Mouse (Mus musculus) liver, embryonic 14.5 days (tissue): Measurements from ENCODE around the gene Zbtb34. TPM values are rescaled to one million over a fixed set of nuclear protein-coding genes. Genes with fewer than 3 reads are reported as not detected.

Experiments used
- ATAC-seq: fragments of 200-750 bp; cut with Nextera tagmentation; 2 replicates; pipeline ENCODE4 v1.8.0; 2017; ENCODE audit warnings: moderate number of reproducible peaks, mild to moderate bottlenecking, moderate library complexity; ENCODE audit not compliant: insufficient read depth
- DNase-seq, 3 experiments: peaks; one replicate each; pipeline ENCODE4 v3.0.0-alpha.2; 2012 to 2013; ENCODE audit warnings: low read depth in 3 of 3, low spot score in 3 of 3
- H3K27ac ChIP-seq: fragments of 300-500 bp; sonication (generic); 2 replicates; pipeline ENCODE4 v1.5.1; 2014; ENCODE audit warnings: moderate library complexity, mild to moderate bottlenecking, control low read depth, inconsistent platforms
- H3K27me3 ChIP-seq: fragments of 300-500 bp; sonication (generic); 2 replicates; pipeline ENCODE4 v1.6.1; 2014; ENCODE audit warnings: mild to moderate bottlenecking, low read length, moderate library complexity; ENCODE audit not compliant: control insufficient read depth, insufficient read depth
- H3K36me3 ChIP-seq: fragments of 300-500 bp; sonication (generic); replicated peaks from 2 replicates; pipeline ENCODE4 v1.6.1; 2014; ENCODE audit warnings: low read depth; ENCODE audit not compliant: control insufficient read depth, insufficient read depth
- H3K4me1 ChIP-seq, 2 experiments: fragments of 200-500 bp in 1 of 2; fragments of 300-500 bp in 1 of 2; sonication (generic) in 1 of 2; replicated peaks; 2 replicates each; pipeline ENCODE4 v1.6.1; 2012 to 2014; ENCODE audit warnings: antibody characterized with exemption in 1 of 2, inconsistent platforms in 1 of 2, low read length in 1 of 2; ENCODE audit not compliant: control insufficient read depth in 2 of 2, insufficient read depth in 2 of 2
- H3K4me2 ChIP-seq: fragments of 300-500 bp; sonication (generic); 2 replicates; pipeline ENCODE4 v1.6.1; 2014; ENCODE audit warnings: low read depth, mild to moderate bottlenecking, control low read depth, moderate library complexity
- H3K4me3 ChIP-seq, 2 experiments: fragments of 200-500 bp in 1 of 2; fragments of 300-500 bp in 1 of 2; sonication (generic) in 1 of 2; 2 replicates each; pipeline ENCODE4 v1.5.1; 2012 to 2014; ENCODE audit warnings: low read depth in 2 of 2, low read length in 2 of 2, mild to moderate bottlenecking in 2 of 2, control low read depth in 1 of 2, inconsistent platforms in 1 of 2, moderate library complexity in 1 of 2; ENCODE audit not compliant: insufficient read depth in 1 of 2
- H3K9ac ChIP-seq: fragments of 300-500 bp; sonication (generic); replicated peaks from 2 replicates; pipeline ENCODE4 v1.6.1; 2014; ENCODE audit warnings: mild to moderate bottlenecking, control low read depth, moderate library complexity
- H3K9me3 ChIP-seq: fragments of 300-500 bp; sonication (generic); 2 replicates; pipeline ENCODE4 v1.6.1; 2016; ENCODE audit warnings: low read length, mixed read lengths; ENCODE audit not compliant: control insufficient read depth
- CTCF ChIP-seq: IDR thresholded peaks from 2 replicates; pipeline ENCODE4 v1.5.1; 2016; ENCODE audit warnings: antibody characterized with exemption, low read depth, control low read depth
- EP300 ChIP-seq: IDR thresholded peaks from 2 replicates; pipeline ENCODE4 v1.6.1; 2016; ENCODE audit warnings: antibody characterized with exemption, low read depth
- WGBS: fragments of 180-500 bp; shearing (Covaris S2); extraction: QIAGEN DNeasy Blood & Tissue Kit; methylation state at CpG from one replicate; pipeline ENCODE4 v1.1.7; 2014; ENCODE audit not compliant: insufficient replicate concordance; 5-methylcytosine and 5-hydroxymethylcytosine counted together
- polyA plus RNA-seq, 2 experiments: library from polyadenylated mRNA; depleted of rRNA in 1 of 2; stranded (reverse) in 1 of 2; unstranded in 1 of 2; fragments of >200 nt; fragmentation: Nextera tagmentation in 1 of 2; extraction: Ambion mirVana in 1 of 2; gene quantifications; 2 replicates each; pipeline versions ENCODE4 v1.2.1 to v1.2.3; 2012 to 2014

The Zbtb34 gene
- polyA plus RNA-seq, 2 experiments = 1.3 to 3.9 TPM

DNA sequence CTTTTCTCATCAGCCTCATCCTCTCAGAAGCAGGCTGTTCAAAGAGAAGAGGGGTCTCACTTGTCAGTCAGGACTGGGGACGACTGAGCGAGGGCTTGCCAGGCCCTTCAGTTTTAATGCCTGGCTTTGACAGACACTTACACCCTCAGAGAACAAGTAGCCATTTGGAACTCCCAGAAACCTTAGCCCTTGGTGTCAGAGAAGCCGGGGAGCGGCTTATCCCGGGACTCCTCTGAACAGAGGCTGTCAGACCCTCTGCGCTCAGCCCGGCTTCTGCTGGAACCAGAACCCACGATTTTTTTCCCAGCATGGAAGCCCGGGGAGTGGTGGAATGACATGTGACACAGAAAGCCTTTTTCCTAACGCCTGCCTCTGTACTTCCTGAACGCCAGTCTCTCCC lies 6.1 kb upstream of the Zbtb34 start:
- TF ChIP-seq CTCF (no peak), EP300 (no peak)
- no peak overlapping the region for H3K27ac ChIP-seq
- H3K9ac ChIP-seq = no peak overlapping the region
- no peaks in the 10 kb centered on the region; the same call in 1 of the 2 replicates for H3K27me3 ChIP-seq
- no peak overlapping the region for H3K4me3 ChIP-seq
- no peak for ATAC-seq
- H3K4me1 ChIP-seq = peaks cover 0 to 6% of the 10 kb centered on the region in 2 experiments; a peak in 2 of 4 replicates
- H3K4me2 ChIP-seq = no peak overlapping the region
- DNase-seq = no peak
- no peaks in the 10 kb centered on the region for H3K9me3 ChIP-seq
- WGBS = 50% methylated on average over 11 of the region's 11 CpGs
- no peaks in the 10 kb centered on the region for H3K36me3 ChIP-seq

DNA sequence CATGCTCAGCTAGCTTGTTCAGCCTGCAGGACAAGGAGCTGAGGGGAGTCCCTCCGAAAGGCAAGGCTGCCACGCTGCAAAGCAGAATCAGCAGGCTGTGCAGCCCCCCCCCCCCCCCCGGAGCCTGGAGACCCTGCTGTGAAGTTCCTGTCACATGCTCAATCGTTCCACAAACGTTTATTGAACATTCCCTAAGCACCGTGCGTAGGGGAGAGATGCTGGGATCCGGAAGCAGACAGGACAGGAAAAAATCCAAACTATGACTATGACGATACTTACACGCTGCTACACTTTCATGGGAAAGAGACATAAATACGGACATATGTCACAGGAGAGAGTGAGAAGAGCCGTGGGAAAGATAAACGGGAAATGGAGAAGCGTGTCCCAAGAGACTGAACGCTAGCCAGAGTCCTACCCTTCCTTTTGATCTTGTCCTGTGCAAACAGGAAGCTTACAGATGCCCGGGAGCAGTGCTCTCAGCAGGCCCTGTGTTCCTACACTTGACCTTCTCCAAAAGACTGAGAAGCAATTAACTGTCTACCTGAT lies 5.0 kb upstream of the Zbtb34 start:
- no peak for TF ChIP-seq EP300
- no peak for TF ChIP-seq CTCF
- H3K4me3 ChIP-seq = no peak overlapping the region
- H3K4me1 ChIP-seq = peaks cover 0 to 6% of the 10 kb centered on the region in 2 experiments; a peak in 2 of 4 replicates
- H3K27ac ChIP-seq = no peak overlapping the region
- H3K27me3 ChIP-seq = no peaks in the 10 kb centered on the region; the same call in 1 of the 2 replicates
- ATAC-seq (no peak), DNase-seq (no peak)
- no peaks in the 10 kb centered on the region for H3K36me3 ChIP-seq
- no peaks in the 10 kb centered on the region for H3K9me3 ChIP-seq
- WGBS = 11% methylated on average over 16 of the region's 16 CpGs
- peak overlapping the region; percentile 34 for H3K4me2 ChIP-seq
- H3K9ac ChIP-seq = no peak overlapping the region

DNA sequence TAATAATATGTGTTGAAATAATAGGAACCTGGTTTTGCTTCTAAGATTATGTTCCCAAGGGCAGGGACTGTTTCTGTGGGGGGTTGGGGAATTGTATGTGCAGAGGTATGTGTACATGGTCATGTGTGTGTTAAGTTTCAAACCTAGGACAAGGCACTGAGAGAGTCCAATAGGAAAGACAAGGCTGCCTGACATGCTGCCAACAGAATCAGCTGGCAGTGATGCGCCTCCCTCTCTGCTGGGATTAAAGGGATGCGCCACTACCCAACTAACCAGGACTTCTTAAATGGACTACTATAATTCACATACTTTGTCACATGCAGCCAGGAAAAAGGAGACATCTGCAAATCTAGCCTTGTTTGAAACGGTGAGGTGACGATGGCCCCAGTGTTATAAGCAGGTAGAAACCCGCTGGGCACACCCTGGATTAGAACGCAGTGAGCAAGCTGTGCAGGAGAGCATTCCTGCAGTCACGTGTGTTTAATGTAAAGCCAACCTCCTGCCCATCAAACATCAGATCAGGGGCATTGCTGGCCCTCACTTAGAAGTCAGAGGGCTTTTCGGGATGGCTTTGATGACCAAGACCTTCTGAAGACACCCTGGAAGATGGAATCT lies 4.0 kb upstream of the Zbtb34 start:
- no peaks in the 10 kb centered on the region; the same call in 1 of the 2 replicates for H3K27me3 ChIP-seq
- DNase-seq (no peak), ATAC-seq (no peak)
- H3K4me3 ChIP-seq = no peak overlapping the region
- H3K4me2 ChIP-seq = no peak overlapping the region
- no peak overlapping the region for H3K27ac ChIP-seq
- TF ChIP-seq EP300 = no peak
- no peak for TF ChIP-seq CTCF
- no peaks in the 10 kb centered on the region for H3K36me3 ChIP-seq
- 57% methylated on average over 8 of the region's 8 CpGs for WGBS
- H3K9ac ChIP-seq = no peak overlapping the region
- peaks cover 0 to 6% of the 10 kb centered on the region in 2 experiments; a peak in 2 of 4 replicates for H3K4me1 ChIP-seq
- H3K9me3 ChIP-seq = no peaks in the 10 kb centered on the region

GRCm38 (mm10) chr2:33432877-33433276 lies 1.8 kb upstream of the Zbtb34 start:
- Histone ChIP-seq H3K36me3 (no peaks in the 10 kb centered on the region), H3K4me3 (no peak overlapping the region), H3K4me2 (no peak overlapping the region), H3K9me3 (no peaks in the 10 kb centered on the region), H3K27me3 (no peaks in the 10 kb centered on the region), H3K9ac (no peak overlapping the region), H3K27ac (no peak overlapping the region), H3K4me1 (peaks cover 3 to 13% of the 10 kb centered on the region in 2 experiments)
- DNase-seq = peak; percentile 36 to 51 (median 46)
- no peak for ATAC-seq
- TF ChIP-seq CTCF (peak; percentile 79), EP300 (no peak)
- WGBS = 55% methylated on average over 5 of the region's 5 CpGs

GRCm38 (mm10) chr2:33430081-33430770 lies 898 bp downstream of the Zbtb34 start:
- H3K4me1 ChIP-seq = peaks cover 3 to 16% of the 10 kb centered on the region in 2 experiments
- DNase-seq (no peak), ATAC-seq (no peak)
- H3K9ac ChIP-seq = peak overlapping the region; percentile 93
- no peak for TF ChIP-seq EP300
- TF ChIP-seq CTCF = no peak
- no peaks in the 10 kb centered on the region for H3K27me3 ChIP-seq
- no peaks in the 10 kb centered on the region for H3K9me3 ChIP-seq
- peak overlapping the region; percentile 78 to 98 for H3K4me3 ChIP-seq
- H3K36me3 ChIP-seq = no peaks in the 10 kb centered on the region
- peak overlapping the region; percentile 56 for H3K27ac ChIP-seq
- peak overlapping the region; percentile 87 for H3K4me2 ChIP-seq
- 4% methylated on average over 13 of the region's 13 CpGs for WGBS
